Mouse (Mus musculus) adrenal gland (tissue): Measurements from ENCODE around the gene Fxyd6.

Experiments
- intact Hi-C: fragments of 180-260 bp; cut with DNase I; formaldehyde crosslinking; loops from one replicate; pipeline ENCODE4 v1.15.1; 2025
- long read RNA-seq, 2 experiments: library from polyadenylated mRNA; unstranded; transcript quantifications; one replicate each; pipeline ENCODE4 v2.0.0; 2020; ENCODE audit warnings: borderline replicate concordance in 1 of 2; ENCODE audit not compliant: insufficient replicate concordance in 1 of 2

Fxyd6 gene
- long read RNA-seq, experiment 1, transcript Fxyd6-203 (8 exons, 1,789 nt): major isoform, 219 of 423 reads
- long read RNA-seq, experiment 1, transcript Fxyd6-201 (8 exons, 1,788 nt): minor isoform, 164 of 423 reads
- long read RNA-seq, experiment 1, partial matches to known transcripts: 28 of 423 reads
- long read RNA-seq, experiment 1, other reads (novel, unspliced or antisense): 12 of 423 reads
- long read RNA-seq, experiment 2, transcript Fxyd6-203 (8 exons, 1,789 nt): major isoform, 216 of 411 reads
- long read RNA-seq, experiment 2, transcript Fxyd6-201 (8 exons, 1,788 nt): minor isoform, 155 of 411 reads
- long read RNA-seq, experiment 2, partial matches to known transcripts: 24 of 411 reads
- long read RNA-seq, experiment 2, other reads (novel, unspliced or antisense): 16 of 411 reads

DNA sequence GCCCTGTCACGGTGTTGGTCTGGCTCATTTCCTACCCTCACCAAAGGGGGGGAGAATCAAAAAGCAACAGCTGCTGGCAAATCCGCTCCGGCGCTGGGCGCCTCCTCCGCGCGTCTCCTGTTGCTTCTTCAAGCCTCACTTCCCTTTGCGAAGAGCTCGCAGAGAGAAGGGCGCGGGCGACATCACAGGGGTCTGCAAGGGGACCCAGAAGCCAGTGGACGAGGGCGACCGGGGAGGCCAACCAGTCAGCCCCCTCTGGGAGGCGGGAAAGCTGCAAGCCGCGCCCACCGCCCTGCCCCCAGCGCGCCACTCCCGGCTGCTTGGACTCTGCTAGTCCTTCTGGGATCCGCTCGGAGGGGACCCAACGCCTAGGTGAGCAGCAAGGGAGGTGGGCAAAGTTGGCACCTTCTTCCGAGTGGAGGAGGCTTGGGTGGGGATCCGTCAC is at the start of gene Fxyd6:
Gene Fxyd6, plus strand, starts transcription at position 69 of the 445 bp plus-strand sequence.
- intact Hi-C loops: no loop called here

DNA sequence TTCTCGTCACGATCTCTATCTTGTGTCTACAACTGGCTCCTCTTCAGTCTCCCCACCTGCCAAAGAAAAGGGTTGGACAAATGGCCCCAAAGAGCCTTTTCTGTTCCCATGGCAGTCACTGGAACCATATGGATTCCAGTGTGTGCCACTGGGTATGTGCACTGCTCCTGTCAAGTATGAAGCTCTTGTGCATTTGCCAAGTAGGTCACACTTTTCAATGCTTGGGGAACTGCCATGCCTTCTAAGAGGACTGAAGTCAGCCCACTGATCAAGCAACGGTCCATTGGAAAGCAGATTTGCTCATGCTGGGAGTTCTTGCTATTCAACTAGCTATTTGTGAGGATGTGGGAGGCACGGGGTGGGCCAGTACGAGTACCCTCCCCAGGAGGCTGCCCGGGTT is 48.5 kb upstream of the Fxyd6 start:
- intact Hi-C loops: no loop called here

DNA sequence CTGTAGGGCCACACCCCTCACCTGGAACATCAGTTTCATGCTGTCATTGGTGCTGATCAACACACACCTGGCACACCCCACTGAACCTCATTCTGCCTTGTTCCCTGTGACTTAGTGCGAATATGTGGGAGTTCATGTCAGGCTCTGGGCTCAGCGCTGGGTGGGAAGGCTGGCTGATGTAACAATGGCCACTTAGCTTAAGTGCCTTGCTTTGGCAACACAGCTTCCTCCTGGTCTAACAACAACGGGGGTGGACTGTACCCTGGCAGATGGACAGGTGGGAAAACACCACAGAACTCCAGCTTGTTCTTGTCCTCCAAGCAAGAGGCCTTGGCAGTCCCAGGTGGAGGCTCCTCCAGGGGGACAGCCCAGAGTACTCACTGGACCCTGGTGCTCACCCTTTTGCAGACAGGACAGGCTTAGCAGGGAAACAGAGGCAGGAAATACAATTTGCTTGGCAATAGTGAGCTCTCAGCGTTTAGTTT is 48.0 kb upstream of the Fxyd6 start:
- intact Hi-C loops: no loop called here

DNA sequence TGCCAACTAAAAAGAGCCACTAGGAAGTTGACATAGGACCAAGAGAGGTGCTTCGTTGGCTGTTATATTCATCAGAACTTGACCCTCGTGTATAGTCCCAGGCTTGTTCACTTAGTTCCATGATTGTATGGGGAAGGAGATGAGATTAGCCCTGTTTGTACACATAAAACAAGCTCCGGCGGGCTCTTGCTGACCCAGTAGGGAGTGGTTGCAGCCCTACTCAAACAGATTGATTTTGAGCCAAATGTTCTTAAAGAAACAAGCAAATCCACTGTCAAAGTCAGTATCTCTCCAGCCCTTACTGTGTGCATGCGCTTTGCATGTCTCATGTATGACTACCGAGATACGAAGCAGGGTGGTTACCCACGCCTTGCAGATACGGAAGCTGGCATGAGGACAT is 43.6 kb upstream of the Fxyd6 start:
- intact Hi-C loops: no loop called here

DNA sequence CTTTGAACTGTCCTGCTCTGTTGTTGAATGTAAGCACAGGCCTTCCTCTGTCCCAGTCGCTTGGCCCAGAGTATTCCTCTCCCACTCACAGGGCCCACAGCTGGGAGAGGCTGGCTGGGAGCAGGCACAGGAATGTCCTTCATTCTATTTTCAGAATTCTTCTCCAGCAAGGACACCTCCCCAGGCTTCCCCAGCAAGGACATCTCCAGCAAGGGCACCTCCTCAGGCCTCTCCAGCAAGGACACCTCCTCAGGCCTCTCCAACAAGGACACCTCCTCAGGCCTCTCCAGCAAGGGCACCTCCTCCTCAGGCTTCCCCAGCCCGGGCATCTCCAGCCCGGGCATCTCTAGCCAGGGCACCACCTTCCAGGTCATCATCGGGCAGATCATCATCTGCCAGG is 41.7 kb upstream of the Fxyd6 start:
- intact Hi-C loops: no loop called here

DNA sequence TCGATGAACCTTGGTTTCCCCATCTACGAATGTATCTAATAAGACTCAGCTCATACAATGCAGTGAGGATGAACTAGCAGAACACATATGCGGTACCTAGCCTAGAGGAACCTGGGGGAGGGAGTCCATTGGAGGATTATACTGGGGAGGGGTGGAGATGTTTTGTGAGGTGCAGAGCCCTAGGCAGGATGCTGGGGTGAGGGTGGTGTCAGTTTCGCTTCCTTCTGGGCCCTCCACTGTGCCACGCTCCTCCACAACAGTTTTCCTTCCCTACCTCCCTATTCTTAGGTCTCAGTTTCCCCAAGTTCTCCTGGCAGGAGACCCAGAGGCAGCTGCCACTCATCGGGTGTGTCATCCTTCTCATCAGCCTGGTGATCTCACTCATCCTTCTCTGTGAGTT is 40.4 kb upstream of the Fxyd6 start:
- intact Hi-C loops: no loop called here

DNA sequence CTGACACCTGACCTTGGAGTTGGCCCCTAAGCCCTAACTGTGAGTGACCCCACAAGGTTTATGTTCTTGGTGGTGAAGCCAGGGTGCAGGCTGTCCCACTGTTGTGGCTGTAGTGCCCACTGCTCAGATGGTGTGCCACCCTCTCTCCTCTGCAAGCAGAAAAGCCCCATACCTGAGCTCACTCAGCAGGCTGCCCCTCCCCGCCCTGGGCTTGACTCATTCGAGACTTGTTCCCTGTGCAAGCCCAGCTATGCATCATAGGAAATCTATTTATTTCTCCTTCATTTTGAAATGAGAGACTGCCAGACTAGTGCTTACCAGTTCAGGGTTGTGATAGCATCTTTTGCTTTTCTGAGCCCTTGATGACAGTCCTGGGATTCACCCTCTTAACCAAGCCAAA is 32.6 kb upstream of the Fxyd6 start:
- intact Hi-C loops: no loop called here

DNA sequence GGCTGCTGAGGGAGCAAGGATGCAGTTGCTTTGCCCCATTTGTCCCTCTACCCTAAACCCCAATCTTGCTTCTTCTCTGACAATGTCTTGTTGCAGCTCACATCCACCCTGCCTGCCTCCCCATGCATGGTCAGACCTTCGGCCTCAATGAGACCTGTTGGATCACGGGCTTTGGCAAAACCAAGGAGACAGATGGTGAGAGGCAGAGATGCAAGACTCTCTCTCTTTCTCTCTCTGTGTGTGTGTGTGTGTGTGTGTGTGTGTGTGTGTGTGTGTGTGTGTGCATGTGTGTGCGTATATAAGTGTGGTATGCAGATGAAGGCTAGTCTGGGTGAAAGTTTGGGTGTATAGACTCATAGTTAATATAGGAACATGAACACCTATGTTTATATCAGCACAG is 26.9 kb upstream of the Fxyd6 start:
- intact Hi-C loops: no loop called here

DNA sequence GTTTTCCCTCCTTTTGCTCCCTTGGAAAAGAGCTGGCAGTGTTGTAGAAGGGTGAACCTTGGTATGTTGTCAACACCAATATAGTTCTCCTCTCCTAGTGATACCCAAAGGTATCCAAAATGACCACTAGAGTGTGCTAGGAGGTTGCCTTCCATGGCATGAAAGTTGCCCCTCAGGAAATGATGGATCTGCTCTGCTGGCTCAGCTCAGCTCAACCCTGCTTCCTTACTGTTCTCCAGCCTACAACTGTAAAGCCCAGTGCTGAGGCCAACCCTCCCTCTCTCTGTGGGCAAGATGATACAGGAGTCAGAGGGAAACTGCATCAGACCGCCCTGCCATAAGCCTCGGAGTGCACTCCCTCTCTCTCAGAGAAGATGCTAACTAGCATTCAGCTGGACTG is 24.5 kb upstream of the Fxyd6 start:
- intact Hi-C loops: loop anchor here (2.0 kb wide), 2 partner anchors 43 to 45 kb away; no protein-coding TSS in a partner anchor

DNA sequence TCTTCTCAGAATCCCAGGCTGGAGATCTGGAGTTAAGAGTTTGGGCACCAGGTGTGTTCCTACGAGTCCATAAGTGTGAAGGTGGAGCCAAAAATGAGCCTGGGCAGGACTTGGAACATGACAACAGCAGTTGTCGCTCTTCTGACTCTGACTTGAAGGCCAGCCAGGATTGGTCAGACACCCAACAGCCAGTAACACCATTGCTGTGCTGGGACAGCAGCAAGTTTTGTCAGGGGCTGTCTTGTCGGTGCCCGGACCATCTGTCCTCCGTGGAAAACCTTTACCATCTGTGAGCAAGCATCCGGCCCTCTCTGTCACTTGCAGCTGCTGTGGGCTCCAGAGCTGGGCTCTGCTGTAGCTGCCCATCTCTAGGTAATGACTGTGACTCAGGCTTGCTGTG is 23.7 kb upstream of the Fxyd6 start:
- intact Hi-C loops: no loop called here

DNA sequence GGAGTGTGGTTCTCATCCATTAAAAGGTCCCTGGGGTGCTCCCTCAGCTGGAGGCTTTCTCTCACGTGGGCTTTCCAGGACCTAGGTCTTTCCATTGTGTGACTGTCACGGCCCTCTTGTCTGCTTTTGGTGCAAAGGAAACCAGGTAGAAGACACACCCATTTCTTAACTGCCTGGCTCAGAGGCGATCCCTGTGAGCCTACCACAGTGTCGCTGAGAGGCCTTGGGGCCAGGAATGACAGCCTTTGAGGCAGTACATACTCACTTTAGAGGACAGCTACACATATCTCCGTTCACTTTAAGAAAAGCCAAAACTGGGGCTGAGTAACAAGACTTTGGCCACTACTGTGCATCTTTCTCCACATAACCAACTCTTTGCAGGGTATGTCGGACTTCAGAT is 21.4 kb upstream of the Fxyd6 start:
- intact Hi-C loops: no loop called here

DNA sequence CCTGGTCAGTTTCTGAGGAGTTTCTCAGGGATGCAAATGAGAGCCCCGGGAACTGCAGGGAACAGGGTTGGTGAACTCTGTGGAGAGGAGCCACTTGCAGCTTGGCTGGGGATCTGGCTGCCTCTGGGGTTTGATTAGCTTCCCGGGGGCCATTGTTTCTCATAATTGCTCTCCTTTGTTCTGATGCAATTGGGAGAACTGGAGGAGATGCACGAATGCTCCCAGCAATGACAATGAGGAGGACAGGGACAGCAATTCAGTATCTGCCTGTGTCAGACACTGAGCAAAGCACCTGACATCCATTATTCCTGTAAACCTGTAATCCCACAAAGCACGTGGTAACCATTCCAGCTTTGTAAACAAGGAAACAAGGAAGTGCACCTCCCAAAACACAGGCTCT is 20.8 kb upstream of the Fxyd6 start:
- intact Hi-C loops: no loop called here

DNA sequence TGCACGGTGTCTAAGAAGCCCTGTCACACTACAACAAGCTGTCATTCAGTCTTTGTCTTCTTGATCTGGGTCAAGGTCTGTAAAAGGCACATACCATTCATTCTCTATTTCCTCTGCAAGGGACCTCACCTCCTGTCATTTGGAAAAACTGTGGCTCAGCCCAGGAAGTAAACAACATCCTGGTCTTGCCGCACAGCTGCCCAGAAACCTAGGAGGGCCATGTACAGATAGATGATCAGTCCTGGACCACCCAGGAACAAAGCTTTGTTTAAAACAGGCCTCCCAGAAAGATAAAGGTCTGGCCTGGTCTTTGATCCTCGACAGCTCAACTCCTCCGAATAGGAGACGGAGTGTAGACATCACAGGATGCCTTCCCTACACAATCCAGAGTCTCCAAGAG is 20.1 kb upstream of the Fxyd6 start:
- intact Hi-C loops: no loop called here

DNA sequence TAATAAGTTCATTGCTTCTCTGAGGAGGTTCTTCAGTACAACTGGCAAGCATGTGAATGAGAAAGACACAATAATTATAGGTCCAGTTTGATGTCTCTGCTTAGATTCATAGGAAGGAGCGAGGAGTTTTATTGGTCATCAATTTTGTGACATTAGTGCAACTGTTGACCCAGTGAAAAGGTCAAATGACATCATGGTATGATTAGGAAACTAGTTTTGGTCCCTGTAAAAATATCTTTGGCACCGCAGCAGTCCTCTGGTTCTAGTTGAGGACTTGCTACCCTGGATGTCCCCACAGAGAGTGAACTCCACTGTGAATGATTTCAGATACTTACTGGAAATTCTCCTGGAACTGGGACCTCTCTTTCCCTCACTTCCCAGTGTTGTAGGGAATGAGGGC is 14.8 kb upstream of the Fxyd6 start:
- intact Hi-C loops: no loop called here

DNA sequence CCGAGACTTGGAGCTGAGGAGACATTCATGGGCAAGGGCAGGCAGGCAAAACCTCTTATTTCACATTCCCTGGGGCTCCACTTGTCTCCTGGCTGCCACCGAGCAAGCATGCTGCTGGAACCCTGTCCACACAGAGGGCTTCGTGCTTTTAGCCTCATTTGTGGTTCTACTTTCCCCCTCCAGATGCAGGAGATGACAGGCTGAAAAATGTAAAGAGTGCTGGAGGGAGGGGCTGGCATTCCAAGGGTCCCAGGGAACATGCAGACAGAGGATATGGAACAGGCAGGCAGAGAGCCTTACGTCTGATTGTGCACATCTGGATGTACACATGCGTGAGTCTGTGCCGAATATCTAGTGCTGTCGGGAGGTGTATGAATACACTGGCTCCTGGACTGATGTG is 11.6 kb upstream of the Fxyd6 start:
- intact Hi-C loops: no loop called here

DNA sequence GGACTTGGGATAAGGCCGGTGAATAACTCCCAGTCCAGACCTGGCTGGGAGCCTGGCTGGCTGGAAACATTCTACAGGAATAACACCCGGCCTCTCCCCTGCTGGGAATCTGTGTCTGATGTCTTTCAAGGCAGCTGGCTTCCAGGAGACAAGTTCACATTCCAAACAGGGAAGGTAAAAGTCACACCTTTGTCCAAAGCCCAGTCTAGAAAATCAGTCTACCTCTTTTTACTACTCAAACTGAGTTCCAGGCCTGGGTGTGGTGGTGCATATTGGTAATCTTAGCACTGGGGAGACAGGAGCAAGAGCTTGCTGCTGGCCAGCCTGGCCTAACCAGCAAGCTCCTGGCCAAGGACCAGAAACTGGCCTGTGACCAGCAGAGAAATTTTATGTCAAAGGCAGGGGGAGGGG is 7.9 kb upstream of the Fxyd6 start:
- intact Hi-C loops: no loop called here

DNA sequence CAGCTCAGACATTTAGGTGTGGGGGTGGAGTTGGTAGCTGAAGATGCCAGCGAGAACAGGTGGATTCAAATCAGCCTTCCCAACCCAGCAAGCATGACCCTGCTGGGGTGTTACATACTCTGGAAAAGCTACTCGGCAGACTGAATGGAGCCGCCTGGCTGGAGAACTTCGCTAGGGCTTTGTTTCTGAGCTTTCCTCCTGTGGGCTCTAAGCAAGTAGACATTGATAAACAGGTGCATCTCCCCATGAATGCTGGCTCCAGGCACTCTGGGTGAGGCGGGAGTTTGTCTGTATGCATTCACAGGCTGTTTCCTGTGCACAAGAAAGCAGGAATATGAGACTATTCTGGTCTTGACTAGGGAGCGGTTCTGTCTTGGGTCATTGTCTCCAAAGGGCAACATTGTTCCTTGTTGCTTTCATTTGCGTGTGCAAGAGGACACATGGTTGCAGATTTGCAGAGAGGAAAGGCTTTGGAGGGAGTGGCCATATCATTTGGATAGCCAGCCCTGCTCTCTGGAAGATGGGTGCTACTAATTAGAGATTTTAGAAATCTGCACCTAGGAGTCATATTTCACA is 6.3 kb upstream of the Fxyd6 start:
- intact Hi-C loops: no loop called here

DNA sequence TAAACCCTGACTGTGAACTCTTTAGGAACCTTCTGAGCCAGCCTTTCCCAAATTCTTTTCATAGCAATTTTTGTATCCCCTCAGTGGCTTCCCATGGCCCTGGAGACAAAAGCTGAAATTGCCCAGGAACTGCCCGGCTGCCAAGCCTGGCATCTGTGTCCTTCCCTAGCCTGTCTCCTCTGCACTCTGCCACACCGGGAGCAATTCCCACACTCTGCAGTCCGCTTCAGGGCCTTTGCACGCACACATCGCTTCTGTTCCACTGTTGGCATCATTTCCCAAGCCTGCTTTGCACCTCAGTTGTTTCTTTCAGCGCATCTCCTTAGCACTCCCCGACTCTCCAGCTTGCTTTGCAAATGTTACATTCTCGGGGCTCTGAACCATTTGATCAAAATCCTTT is 2.3 kb upstream of the Fxyd6 start:
- intact Hi-C loops: no loop called here

DNA sequence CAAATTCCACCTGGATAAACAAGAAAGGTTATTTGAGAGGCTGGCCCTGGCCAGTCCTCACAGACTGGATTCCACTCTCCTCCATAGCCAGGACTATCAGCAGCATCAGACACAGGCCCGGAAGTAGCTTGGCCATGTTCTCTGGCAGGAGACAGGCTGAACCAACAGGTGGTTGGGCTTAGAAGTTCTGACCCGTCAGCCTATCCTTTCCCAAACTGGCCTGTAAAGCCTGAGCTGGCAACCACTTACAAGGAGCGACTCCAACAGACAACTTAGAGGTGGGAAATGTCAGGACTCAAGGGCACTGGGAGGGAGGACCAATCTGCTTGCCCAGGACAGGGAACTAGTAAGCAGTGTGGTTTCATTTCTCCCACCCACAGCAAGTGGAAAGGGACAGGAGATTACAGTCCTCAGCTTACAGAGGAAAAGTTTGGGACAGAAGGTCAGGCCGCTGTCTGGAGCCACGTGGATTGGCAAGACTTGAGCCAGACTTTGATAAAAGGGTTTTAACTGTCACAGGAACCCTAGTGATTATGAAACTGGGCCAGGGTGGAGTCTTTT is 1.6 kb upstream of the Fxyd6 start:
- intact Hi-C loops: no loop called here

DNA sequence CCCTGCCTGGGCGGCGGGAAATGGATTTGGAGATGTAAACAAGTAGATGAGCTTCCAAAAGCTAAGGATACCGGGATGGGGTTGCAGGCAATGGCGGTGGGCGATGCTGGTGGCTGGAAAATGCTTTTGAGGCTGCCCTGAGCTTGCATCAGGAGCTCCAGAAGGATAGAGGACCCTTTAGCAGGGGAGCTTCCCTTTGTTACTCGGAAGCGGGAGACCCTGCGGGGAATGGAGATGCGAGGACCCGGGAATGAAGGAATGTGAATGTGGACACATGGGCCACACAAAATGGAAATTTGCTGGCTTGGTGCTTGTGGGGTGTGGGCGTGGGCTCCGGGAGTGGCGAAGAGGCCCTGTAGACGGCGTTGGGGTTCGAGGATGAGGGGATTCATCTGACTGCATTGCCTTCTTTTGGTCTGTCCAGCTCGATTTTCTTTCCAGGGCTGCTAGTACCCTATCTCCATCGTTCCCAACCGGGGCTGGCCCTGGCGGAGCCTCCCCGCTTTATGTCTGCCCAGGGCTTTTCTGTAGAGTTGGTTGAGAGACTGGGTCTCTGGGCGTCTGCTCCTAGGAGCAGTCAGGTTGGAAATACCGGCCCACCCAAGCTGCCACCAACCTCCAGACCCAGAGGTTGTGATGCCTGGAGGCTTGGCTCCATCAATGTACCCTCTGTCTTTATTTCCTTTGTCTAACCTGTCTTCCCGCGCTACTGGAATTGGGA is 791 bp downstream of the Fxyd6 start:
- intact Hi-C loops: no loop called here

DNA sequence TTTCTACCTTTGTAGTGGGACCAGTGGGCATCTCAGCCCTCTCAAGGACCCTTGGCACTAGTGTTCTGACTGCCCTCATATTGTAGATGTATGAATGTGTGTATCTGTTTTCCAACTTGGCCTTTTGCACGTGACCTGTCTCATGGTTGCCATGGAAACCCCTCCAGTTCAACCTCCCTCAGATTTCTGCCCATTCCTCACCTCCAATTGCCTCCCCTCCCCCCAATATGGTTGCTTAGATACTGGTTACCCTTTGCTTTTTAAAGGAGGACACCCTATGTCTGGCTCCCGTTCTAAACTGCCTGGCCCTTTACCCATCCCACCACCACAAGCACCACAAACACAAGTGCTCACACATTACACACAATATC is 1.3 kb downstream of the Fxyd6 start:
- intact Hi-C loops: no loop called here

DNA sequence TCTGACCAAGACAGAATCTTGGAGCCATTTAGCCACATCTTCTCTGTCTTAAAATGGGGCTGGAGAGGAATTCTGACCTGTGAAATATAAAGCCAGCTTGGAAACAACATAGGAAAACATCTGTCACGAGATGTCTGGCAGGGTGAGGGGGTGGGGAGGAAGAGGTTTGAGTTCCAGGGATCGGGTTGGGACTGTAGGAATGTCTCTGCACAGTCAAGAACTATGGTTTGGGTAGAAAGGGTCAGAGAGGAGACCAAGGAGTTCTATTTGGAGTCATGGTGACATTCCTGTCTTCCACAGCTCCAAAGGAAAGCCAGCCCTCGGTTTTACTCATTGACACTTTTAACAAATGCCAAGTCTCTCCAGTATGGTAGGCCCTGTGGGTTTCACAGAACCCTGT is 3.9 kb downstream of the Fxyd6 start:
- intact Hi-C loops: no loop called here
